ENCODE assay signal across 26 mouse cellular contexts in the genomic region with DNA sequence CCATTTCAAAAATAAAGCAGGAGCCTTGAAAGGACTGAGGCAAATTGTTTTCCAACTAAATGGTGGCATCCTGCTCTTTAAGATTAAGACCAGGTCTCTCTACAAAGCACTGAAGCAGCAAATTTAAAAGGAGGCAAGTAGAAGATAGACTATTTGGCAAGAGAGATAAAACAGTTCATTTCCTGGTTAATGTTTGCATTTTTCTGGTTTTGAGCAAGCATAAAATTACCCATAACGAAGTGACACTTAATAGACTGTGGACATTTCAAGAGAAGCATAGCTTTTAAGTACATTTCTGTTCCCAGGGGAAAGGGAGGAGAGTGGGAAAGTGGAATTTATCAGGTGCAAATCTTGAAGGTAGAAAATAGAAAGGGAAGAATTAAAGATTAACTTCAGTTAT.
A peak's percentile ranks its signal among the peaks of the same experiment; 100 is the strongest.
DNase-seq lines count a peak whose midpoint lies in the region; ATAC-seq and TF ChIP-seq lines count a peak whose summit lies in the region.
"Had no signal": no experiment of that assay in that cellular context is flagged by ENCODE, and none has a peak within 500 bp of the region (broad histone marks: within the 10 kb centered on the region; RNA-seq: fewer than 3 reads in every experiment).

No protein-coding gene starts in this region.

- no peak for TF ChIP-seq RAD21 in MEL (IDR thresholded peaks at IDR 0.05; ENCODE audit: low read depth, low read length)

- ATAC-seq in lung, embryonic 14.5 days (ENCODE audit: insufficient read depth): 0 out of 2 replicates have a peak, but pooled peaks have one; percentile 44
- peak; percentile 56 for ATAC-seq in lung, embryonic 16.5 days (ENCODE audit: low read depth)
- ATAC-seq: CD4-positive, CD25-positive, alpha-beta regulatory T cell, adult 4 months; forebrain, embryonic 14.5 days; forebrain, embryonic 16.5 days had no signal

- no peaks in the 10 kb centered on the region for H3K36me3 ChIP-seq in lung, embryonic 14.5 days (ENCODE audit: insufficient read depth)
- H3K36me3 ChIP-seq in lung, embryonic 16.5 days (ENCODE audit: control insufficient read depth, insufficient read depth, low read length): no peaks in the 10 kb centered on the region
- H3K36me3 ChIP-seq in MEL (ENCODE audit: control insufficient read depth in 1 of 2, insufficient read depth in 2 of 2, low read length in 2 of 2): peaks cover 0 to 2% of the 10 kb centered on the region in 2 experiments; a peak in 1 of 4 replicates
- H3K36me3 ChIP-seq: embryonic facial prominence, embryonic 13.5 days; embryonic facial prominence, embryonic 15.5 days; forebrain, embryonic 10.5 days; forebrain, embryonic 12.5 days; G1E had no signal

- 25% methylated on average over 1 of the region's 1 CpGs for WGBS in lung, embryonic 14.5 days
- WGBS in lung, embryonic 16.5 days: 30% methylated on average over 1 of the region's 1 CpGs

- TF ChIP-seq EP300 in MEL (IDR thresholded peaks at IDR 0.05; ENCODE audit: low read depth in 1 of 2, low read length in 2 of 2): 0 out of 4 replicates have a peak, but pooled peaks have one; percentile 9 to 12

- no peaks in the 10 kb centered on the region for H3K79me2 ChIP-seq in MEL (ENCODE audit: control insufficient read depth, insufficient read depth, low read length, poor library complexity)

- DNase-seq in lung, embryonic 14.5 days: peak; percentile 50
- no peak for DNase-seq in lung, postnatal 4 days
- DNase-seq in lung, postnatal 25 days (ENCODE audit: low spot score): no peak
- no peak for DNase-seq in MEL (ENCODE audit: low read depth, low spot score)
- DNase-seq: adrenal gland, adult 2 months; adrenal gland, postnatal 10 days; adrenal gland, postnatal 25 days; B cell, adult 2 months; cerebellum, adult 11 months; cerebellum, adult 18-20 months; cerebellum, adult 8-10 months; cerebellum, adult 9-11 months; cerebellum, postnatal 14 days; cerebellum, postnatal 36 days; embryo, embryonic 11 days had no signal

- H3K27me3 ChIP-seq in lung, embryonic 14.5 days (ENCODE audit: insufficient read depth, low read length): no peaks in the 10 kb centered on the region
- no peaks in the 10 kb centered on the region for H3K27me3 ChIP-seq in lung, embryonic 16.5 days (ENCODE audit: control insufficient read depth, insufficient read depth, low read depth, low read length)
- H3K27me3 ChIP-seq in MEL (ENCODE audit: control insufficient read depth in 1 of 2, insufficient read depth in 2 of 2, low read length in 2 of 2): no peaks in the 10 kb centered on the region
- H3K27me3 ChIP-seq: CH12.LX; embryonic facial prominence, embryonic 13.5 days; embryonic facial prominence, embryonic 15.5 days; forebrain, embryonic 12.5 days had no signal

- no peak overlapping the region for H3K27ac ChIP-seq in lung, embryonic 14.5 days (ENCODE audit: low read depth)
- no peak overlapping the region; the same call in 1 of the 2 replicates for H3K27ac ChIP-seq in lung, embryonic 16.5 days (ENCODE audit: low read length)
- no peak overlapping the region for H3K27ac ChIP-seq in MEL (ENCODE audit: control insufficient read depth, low read depth, low read length)
- H3K27ac ChIP-seq: embryonic facial prominence, embryonic 13.5 days; embryonic facial prominence, embryonic 15.5 days; forebrain, embryonic 10.5 days; forebrain, embryonic 12.5 days had no signal

- H3K9ac ChIP-seq in lung, embryonic 14.5 days: no peak overlapping the region
- no peak overlapping the region for H3K9ac ChIP-seq in lung, embryonic 16.5 days (ENCODE audit: low read length)
- no peak overlapping the region for H3K9ac ChIP-seq in MEL (ENCODE audit: control insufficient read depth, low read depth, low read length, poor library complexity, severe bottlenecking)
- H3K9ac ChIP-seq: embryonic facial prominence, embryonic 13.5 days; embryonic facial prominence, embryonic 15.5 days; forebrain, embryonic 12.5 days had no signal

- H3K9me3 ChIP-seq in lung, embryonic 14.5 days (ENCODE audit: low read depth, low read length): no peaks in the 10 kb centered on the region
- H3K9me3 ChIP-seq in lung, embryonic 16.5 days (ENCODE audit: control insufficient read depth, low read length): no peaks in the 10 kb centered on the region
- H3K9me3 ChIP-seq in MEL (replicated peaks; ENCODE audit: insufficient read depth, low read length): no peaks in the 10 kb centered on the region
- H3K9me3 ChIP-seq: embryonic facial prominence, embryonic 13.5 days; embryonic facial prominence, embryonic 15.5 days; forebrain, embryonic 10.5 days; forebrain, embryonic 12.5 days had no signal

- no peak for TF ChIP-seq CTCF in lung, embryonic 14.5 days (IDR thresholded peaks at IDR 0.05; ENCODE audit: low read depth)
- TF ChIP-seq CTCF in MEL (IDR thresholded peaks at IDR 0.05 in 2 of 3, conservative IDR thresholded peaks at IDR 0.05 in 1 of 3; ENCODE audit: control insufficient read depth in 1 of 3, insufficient read depth in 1 of 3, low read depth in 2 of 3, low read length in 3 of 3, poor library complexity in 1 of 3, severe bottlenecking in 1 of 3): no peak

- TF ChIP-seq POLR2A in MEL (IDR thresholded peaks at IDR 0.05; ENCODE audit: control insufficient read depth in 1 of 2, insufficient read depth in 1 of 2, low read depth in 1 of 2, low read length in 2 of 2, poor library complexity in 1 of 2): no peak

- H3K4me2 ChIP-seq in lung, embryonic 14.5 days: no peak overlapping the region
- H3K4me2 ChIP-seq in lung, embryonic 16.5 days (ENCODE audit: low read depth, low read length): no peak overlapping the region
- H3K4me2 ChIP-seq: embryonic facial prominence, embryonic 13.5 days; embryonic facial prominence, embryonic 15.5 days; forebrain, embryonic 12.5 days had no signal

- H3K4me1 ChIP-seq in lung, embryonic 14.5 days (ENCODE audit: insufficient read depth): no peaks in the 10 kb centered on the region
- no peaks in the 10 kb centered on the region for H3K4me1 ChIP-seq in lung, embryonic 16.5 days (replicated peaks; ENCODE audit: control insufficient read depth, insufficient read depth, low read length)
- no peaks in the 10 kb centered on the region for H3K4me1 ChIP-seq in MEL (ENCODE audit: control insufficient read depth in 1 of 2, insufficient read depth in 2 of 2, low read length in 2 of 2)
- H3K4me1 ChIP-seq: embryonic facial prominence, embryonic 13.5 days; embryonic facial prominence, embryonic 15.5 days; forebrain, embryonic 10.5 days; forebrain, embryonic 12.5 days had no signal

- no peak overlapping the region for H3K4me3 ChIP-seq in lung, embryonic 14.5 days (ENCODE audit: low read depth, low read length)
- no peak overlapping the region for H3K4me3 ChIP-seq in lung, embryonic 16.5 days (ENCODE audit: low read length)
- H3K4me3 ChIP-seq in MEL (ENCODE audit: control insufficient read depth in 1 of 2, insufficient read depth in 1 of 2, low read depth in 2 of 2, low read length in 2 of 2): no peak overlapping the region
- H3K4me3 ChIP-seq: embryonic facial prominence, embryonic 13.5 days; embryonic facial prominence, embryonic 15.5 days; erythroblast, embryonic 14.5 days; forebrain, embryonic 10.5 days; forebrain, embryonic 12.5 days had no signal

TF ChIP-seq in MEL, 35 proteins besides CTCF, POLR2A, EP300 and RAD21:
- TF ChIP-seq CHD2 (IDR thresholded peaks at IDR 0.05; ENCODE audit: low read length): no peak
- TF ChIP-seq MAFK (IDR thresholded peaks at IDR 0.05; ENCODE audit: borderline replicate concordance, low read depth, low read length): no peak
- no peak for TF ChIP-seq ZC3H11A (IDR thresholded peaks at IDR 0.05; ENCODE audit: low read depth, low read length)
- TF ChIP-seq GATA1 (IDR thresholded peaks at IDR 0.05; ENCODE audit: low read depth, low read length): peak; percentile 32; the same call in 1 of the 2 replicates
- TF ChIP-seq MXI1 (IDR thresholded peaks at IDR 0.05; ENCODE audit: low read depth, low read length): no peak
- TF ChIP-seq TCF12 (IDR thresholded peaks at IDR 0.05; ENCODE audit: low read depth, low read length): 0 out of 2 replicates have a peak, but pooled peaks have one; percentile 11
